Mouse (Mus musculus) telencephalon, adult 2 months (tissue): ENCODE results near the gene Ubald1.
A peak's percentile ranks its signal among the peaks of the same experiment; 100 is the strongest.

Experiments used
- DNase-seq: peaks from one replicate; pipeline ENCODE4 v3.0.0-alpha.2; 2011; ENCODE audit warnings: low read depth, low spot score

Gene Ubald1

DNA sequence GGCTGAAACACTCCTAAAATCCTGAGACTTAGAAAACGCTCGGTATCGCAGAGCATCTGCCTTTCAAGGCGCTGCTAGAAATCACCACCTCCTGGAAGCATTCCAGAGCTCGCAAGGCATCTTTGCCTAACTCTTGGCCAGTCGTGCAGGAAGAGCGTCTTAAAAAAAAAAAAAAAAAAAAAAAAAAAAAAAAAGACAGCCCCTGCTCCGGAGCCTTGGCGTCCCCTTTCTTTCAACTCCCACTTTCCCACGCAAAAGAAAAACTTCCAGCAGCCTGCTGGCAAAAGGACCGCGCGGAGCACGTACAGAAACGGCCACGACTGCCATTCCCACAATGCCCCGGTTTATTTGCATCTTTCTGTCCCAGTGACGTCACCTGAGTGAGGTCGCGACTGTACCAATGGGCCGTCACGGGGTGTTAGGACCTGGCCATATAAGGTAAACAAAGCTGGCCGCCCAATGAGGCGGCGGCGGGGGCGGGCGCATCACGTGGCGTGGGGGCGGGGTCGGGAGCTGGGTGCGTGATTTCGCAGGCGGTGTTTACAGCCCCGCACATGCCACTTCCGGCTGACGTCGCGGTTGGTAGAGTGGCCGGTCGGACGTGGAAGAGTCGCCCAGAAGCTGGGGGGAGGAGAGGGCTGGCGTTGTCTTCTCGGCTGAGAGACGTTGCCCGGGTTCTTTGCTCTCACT, at the start of gene Ubald1:
Ubald1 (minus strand) TSS at position 180 of the 690 bp plus-strand sequence.
- peak; percentile 100 for DNase-seq

DNA sequence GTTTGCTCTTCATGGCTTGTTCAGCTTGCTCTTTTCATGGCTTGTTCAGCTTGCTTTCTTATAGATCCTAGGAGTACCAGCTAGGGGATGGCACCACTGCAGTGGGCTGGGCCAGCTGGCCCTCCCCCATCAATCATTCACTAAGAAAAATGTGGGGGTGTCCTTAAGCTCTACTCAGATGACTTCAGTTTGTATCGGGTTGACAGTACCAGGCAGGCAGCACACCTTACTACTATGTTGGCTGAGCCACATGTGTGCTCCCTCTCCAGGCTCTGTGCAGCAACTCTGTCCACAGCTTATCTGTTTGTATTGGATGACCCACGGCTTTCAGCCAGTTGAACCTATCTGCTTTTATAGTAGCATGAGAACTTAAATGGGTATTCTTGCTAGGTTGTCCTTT, 48.4 kb upstream of the Ubald1 start:
- DNase-seq, result no peak

DNA sequence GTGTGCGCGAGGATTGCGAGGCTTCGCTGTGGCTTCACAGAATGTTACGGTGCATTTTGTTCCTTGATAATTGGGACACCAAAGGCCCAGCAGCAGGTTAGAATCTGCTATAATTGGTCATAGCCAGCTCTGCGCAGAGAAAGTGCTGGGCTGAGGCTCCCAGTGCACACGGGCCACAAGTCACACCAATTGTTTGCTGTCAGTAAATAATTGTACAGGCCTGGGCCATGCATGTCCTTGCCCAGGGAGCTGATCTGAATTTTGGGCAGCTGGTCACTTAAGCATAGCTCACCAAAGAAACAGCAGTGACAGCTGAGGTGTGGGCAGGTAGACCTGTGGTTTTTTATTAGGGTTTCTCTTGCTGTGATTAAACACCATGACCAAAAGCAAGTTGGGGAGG, 47.9 kb upstream of the Ubald1 start:
- no peak for DNase-seq

DNA sequence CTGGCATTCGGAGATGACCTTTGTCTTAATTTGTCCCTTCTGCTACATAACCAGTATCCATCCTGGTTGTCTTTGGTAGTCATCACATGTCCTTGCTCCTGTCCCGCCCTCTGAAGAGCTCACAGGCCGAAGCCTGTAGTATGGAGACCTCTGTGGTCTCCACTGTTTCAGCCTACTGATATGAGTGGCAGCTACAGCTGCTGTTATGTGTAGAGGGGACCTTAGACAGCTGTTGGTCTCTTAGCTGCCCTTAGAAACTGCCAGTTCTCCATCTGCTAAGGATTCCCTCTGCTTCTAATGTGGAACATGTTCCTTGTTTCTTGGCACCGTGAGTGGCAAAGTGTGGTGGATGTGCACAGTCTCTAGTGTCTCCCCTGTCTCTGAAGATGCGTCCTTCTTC, 43.9 kb upstream of the Ubald1 start:
- no peak for DNase-seq

DNA sequence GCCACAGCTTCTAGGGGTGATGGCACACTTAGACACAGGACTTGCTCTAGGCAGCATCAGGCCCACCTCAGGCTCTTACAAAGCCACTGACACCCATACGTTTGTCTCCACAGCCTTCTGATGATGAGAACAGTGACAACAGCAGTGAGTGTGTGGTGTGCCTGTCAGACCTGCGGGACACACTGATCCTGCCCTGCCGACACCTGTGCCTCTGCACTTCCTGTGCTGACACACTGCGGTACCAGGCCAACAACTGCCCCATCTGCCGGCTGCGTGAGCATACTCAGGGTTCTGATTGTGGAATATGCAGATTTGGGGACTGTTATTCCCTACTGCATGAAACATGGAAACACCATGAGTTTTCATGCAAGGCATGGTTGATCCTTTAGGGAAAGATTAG, 42.4 kb upstream of the Ubald1 start:
- no peak for DNase-seq

DNA sequence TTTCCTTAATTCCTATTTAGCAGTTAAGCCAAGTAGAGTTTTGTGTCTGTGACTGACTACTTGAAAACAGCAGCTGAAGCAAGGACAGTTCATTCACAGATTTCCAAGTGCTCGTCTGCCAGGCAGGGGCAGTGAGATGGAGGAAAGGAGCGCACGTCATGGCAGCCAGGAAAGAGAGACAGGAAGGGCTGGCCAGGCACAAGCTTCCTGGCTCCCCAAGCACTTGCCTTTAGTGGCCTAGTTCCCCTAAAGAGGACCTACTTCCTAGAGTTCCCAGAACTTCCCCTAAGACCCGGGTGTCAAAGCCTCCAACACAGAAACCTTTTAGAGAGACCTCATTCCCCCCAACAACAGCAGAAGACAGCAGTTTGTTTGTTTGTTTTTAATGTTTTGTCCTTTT, 40.4 kb upstream of the Ubald1 start:
- no peak for DNase-seq

DNA sequence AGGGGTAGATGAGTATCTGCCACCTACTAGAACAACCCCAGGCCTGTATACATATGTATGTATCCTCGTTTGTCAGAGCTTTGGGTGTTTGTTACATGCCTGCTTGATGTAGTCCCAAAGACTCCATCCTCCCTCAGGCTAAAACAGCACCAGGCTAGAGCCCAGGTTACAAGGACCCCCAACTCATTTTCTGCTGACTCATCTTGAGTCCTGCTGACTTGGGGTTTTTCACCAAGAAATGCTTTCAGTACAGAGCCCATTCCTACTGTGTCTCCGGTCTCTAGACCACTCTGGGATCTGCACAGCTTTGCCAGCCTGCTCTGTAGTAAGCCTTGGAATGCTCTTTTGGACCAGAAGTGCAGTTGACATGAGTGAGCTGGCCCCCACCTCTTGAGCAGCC, 36.5 kb upstream of the Ubald1 start:
- no peak for DNase-seq

DNA sequence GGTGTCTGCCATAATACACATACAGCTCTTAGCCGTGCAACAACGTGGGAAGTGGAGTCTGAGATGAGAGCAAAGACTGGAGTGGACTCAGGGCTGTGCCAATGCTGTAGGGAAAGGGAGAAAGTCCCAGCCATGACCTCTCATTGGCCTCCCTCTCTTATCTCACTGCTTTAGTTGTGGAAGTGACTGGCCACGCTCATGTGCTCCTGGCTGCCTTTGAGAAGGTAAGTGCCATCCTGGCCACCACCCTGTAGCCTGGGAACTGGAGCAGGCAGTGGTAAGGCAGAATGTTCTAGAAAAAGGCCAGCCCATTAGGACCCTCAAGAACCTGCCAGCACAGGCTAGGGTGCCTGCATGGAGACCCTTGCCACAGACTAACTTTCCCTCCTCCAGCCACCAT, 35.8 kb upstream of the Ubald1 start:
- no peak for DNase-seq

DNA sequence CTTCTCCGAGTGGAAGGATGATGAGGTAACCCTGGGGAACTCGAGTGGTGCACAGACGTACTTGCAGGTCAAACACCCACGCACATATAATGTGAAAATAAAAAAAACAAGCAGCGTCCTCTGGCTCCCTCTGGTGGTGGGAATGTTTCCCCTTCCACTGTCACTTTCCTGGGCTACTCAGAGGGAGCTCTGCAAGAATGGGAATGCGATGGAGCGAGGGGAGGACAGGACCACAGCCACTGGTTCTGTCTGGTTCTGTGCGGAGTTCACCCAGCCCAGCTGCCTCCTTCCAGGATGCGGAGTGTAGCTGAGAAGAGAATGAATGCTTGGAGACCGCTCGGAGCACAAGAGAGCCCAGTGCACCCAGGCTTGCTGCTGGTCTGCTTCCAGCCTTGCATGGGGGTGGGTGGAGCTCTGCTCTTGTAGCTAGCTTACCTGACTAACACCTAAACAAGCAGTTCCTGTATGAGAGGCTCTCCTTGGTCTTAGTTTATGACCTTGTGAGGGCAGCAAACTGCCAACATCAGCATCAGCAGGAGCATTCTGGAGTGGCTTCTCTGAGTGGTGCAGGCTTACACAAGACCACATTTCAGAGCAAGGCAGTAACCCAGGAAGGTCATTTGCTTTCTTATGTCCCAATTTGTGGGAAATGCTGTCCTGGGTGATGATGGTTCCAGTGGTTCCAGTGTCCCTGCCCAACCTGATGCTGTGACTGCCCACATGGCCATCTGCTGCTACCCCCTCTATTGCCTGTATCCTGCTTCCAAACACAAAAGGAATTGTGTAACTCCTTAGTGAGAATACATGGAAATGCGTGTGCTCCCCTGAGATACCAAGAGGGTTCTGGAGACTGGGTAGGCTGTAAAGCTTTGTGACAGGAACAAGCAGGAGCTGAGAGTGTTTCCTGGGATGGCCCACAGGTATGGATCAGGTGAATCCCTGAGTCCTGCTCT, 33.9 kb upstream of the Ubald1 start:
- peak; percentile 72 for DNase-seq

DNA sequence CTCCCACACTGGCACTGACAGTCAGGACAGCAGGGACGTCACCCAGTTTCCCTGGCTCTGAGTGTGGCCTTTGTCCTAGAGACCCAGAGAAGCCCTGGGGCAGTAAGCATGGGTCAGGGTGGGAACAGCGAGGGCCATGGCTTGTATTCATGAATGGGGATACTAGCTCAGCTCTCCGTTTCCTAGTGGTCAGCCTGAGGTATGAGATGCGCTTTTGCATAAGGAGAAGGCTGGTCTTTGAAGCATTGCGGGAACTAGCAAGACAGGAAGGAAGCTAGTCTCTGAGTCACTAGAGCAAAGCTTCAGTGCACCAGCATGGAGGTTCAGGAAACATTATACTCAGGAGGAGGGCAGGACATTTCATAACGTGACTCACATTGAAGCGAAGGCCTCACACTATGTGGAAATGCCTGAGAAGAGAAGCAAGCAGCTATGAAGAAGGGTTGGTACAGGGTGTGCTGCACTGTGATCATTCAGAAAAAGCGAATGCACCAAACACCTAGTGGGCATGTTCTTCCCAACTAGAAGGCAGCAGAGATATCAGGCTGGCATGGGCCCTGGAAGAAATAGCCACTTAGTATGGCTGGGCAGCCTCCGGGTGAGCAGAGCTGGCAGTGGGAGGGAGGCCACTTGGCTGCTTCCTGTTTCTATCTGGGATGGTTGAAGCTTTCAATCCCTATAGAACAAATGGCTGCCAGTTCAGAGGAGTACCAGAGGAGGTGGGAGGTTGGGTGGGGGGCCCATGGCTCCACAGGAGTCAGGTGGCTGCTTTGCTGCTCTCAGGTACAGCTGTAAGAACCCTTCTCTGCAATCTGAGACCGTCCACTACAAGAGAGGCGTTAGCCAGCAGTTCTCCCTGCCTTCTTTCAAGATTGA, 33.0 kb upstream of the Ubald1 start:
- no peak for DNase-seq

DNA sequence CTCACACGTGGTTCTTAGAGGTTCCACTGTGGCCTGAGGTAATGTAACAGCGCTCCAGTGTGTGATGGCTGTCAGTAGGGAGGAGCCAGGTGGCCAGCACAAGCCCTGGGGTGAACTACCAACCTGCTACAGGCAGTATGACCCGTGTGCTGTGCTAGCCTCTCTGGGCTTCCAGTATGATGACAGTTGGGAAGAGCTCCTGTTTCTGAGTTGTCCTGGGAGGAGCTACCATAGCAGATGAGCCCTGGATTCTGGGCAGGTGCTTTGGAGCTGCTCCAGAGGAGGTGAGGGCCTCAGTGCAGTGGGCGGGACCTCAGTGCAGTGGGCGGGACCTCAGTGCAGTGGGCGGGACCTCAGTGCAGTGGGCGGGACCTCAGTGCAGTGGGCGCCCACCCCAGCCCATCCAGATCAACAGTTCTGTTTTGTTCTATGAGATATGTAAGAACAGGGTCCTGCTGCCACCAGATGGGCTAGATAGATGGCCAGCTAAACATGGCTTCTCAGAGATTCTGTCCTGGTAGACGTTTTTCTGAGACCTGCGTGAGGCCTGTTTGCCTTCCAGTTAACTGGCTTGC, 32.0 kb upstream of the Ubald1 start:
- DNase-seq, result no peak

DNA sequence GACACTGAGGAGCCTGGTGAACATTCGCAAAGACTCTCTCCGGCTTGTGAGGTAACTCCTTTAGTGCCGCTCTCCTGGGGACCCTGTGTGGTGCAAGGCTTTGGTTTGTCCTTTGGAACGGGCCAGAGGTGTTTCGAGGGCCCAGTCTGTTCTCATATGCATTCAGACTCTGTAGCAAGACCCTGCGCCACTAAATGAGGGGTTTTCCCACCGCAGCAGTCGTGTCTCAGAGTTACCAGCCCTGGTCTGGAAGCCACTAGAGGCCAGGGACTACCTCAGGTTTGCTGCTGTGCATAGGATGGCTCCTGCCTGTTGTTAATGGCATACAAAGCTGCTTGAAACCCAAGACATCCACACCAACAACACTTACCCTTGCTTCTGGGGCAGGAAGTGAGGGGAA, 30.6 kb upstream of the Ubald1 start:
- no peak for DNase-seq

DNA sequence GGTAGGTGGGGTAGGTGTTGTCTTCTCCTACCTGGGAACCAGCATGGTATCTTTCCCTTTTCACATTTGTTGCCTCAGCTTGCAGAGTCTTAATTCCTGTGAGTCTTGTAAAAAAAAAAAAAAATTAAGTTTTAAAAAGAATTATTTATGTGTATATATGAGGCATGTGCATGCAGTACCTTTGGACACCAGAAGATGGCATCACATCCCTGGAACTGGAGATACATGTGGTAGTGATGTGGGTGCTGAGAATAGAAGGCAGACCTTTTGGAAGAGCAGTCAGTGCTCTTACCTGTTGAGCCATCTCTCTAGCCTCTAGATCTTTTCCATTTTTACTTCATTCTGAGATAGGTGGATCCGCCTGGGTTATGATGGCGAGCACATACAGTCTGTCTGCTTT, 29.6 kb upstream of the Ubald1 start:
- no peak for DNase-seq

DNA sequence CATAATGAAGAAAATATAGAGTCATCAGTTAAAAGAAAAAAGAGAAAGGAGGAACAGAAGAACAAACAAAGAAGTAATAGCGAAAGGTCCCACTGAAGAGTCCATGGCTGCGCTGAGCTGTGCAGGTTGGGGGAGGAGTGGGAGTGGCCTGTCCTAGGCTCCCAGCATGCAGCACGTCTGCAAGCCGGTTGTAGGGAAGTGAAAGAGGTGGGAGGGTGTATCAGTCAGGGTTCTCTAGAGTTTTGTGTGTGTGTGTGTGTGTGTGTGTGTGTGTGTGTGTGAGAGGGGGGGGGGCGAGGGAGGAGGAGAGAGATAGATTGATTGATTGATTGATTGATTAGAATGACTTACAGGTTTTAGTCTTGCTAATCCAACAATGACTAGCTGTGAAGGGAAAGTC, 27.9 kb upstream of the Ubald1 start:
- no peak for DNase-seq

DNA sequence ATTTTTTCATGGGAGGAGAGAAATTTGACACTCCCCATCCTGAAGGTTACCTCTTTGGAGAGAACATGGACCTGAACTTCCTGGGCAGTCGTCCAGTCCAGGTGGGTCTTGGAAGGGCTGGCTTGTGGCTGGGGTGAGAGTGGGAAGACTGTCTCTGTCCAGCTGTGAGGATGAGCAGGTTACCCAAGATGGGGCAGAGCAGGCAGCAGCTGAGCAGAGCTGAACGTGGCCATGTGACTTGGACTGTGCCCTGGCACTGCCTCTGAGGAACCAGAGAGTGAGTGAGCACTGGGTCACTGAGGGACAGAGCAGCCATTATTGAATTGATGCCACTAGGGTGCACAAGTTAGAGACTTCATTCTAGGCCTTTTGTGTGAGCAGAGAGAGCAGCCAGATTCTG, 27.3 kb upstream of the Ubald1 start:
- no peak for DNase-seq

DNA sequence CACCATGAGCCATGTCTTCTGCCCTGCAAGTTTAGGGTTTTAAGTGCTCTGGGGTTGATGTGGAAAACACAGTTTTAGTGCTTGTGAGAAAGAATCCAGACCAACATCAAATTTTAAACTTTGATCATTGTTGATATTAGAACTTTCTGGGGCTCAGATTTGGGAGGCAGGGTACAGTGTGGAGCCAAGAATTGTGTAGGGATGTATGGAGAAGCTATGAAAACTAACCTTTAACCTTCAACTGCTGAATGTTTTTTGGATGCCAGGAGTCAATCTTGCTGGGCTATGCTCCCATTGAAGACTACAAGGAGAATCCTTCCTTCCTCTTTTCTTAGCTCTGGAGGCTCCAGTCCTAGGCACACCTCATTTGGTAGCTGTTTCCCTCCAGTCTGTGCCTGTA, 26.4 kb upstream of the Ubald1 start:
- DNase-seq, result no peak

DNA sequence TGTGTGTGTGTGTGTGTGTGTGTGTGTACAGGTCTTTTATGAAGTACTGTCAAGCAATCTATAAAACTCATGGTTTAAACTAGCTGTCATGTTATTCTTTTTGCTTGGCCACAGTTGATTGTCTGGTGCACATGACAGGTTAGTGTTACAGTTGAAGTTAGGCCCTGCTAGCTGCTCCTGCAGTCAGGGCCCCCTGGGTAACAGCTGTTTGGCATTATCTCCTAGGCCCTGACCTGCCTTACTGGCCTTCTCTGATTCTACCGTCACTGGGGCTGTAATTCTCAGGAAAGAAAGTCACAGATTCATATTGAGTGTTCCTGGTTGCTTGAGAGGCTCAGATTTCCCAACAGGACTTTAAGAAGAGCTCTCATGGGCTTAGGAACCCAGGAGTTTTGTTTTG, 25.5 kb upstream of the Ubald1 start:
- DNase-seq, result no peak

DNA sequence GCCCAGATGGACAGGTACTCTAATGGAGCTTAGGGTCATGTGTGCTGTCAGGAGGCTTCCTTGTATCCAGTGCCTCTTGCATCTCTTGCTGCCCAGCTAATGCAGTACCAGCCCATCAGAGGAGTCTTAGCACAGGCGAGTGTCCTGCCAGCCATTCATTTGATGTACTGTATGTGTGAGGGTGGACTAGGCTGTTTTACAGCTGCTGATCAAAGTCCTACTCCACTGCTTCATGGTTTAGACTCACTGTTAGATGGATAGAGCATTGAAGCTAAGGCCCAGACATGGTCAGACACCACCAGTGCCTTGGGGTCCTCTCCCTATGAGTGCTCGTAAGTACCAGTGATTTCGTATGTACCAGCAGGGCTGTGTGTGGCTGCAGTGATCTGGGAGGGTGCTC, 24.8 kb upstream of the Ubald1 start:
- DNase-seq, result no peak

DNA sequence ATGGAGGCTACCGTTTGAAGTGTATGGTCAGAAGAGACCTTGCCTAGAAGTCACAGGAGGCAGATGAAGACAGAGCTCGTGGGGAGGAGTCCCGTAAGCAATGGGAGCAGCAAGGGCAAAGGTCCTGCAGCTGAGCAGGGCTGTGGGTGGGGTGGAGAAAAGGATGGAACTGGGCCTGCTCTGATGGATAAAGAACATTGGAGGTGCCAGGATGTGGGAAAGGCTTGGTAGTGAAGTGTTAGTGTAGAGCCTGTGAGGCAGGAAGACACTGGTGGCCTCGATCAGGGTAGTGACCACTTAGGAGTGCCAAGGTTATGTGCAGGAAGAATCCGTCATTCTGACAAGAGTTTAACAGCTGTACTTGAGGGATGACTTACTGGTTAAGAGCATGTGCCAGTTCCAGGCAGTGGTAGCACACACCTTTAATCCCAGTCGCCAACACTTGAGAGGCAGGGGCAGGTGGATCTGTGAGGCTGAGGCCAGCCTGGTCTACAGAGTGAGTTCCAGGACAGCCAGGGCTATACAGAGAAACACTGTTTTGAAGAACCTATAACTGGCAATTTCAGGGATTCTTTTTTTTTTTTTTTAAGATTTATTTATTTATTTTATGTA, 23.5 kb upstream of the Ubald1 start:
- no peak for DNase-seq

DNA sequence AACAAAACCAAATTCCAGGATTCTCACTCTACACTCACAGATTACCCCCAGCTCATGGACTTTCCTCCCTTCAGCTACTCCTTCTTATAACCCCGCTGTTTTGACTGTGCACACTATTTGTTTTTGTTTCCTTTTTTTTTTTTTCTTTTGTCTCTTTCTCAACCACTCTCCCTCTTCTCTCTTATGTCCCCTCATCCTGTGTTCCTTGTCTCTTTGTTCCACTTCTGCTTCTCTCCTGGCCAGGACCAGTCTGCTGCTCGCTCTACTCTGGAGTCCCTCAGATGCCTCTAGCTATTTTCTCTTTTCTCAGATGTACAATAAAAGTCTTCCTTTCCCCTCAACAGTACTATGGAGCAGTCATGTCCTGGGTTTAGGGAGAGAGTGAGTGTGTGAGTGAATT, 22.3 kb upstream of the Ubald1 start:
- DNase-seq, result no peak

DNA sequence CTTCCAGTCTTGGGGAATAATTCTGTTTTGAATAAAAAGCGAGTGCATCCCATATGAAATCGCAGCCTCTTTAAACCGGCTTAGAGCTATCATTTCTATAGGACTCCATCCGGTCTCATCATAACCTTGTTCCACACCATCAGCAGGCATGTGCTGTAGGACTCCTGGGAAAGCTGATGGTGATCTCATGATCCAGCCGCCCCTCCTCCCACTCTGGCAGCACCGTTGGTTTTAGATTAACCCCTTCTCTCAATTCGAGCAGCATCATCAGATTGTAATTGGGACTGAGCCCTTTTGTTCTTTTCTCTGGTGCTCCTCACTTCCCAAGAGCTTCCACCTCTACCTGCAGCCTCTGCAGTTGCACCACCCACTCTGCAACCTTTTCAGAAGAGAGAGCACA, 21.1 kb upstream of the Ubald1 start:
- DNase-seq, result no peak
